Mouse (Mus musculus) limb, embryonic 12.5 days (tissue): ENCODE results near the gene Hoxa2. TPM values are rescaled to one million over a fixed set of nuclear protein-coding genes. Genes with fewer than 3 reads are reported as not detected.

Experiments
- ATAC-seq: fragments of 200-750 bp; cut with Nextera tagmentation; 2 replicates; pipeline ENCODE4 v1.8.0; 2017; ENCODE audit warnings: low read depth, moderate TSS enrichment; ENCODE audit not compliant: insufficient number of reproducible peaks, insufficient read depth, low FRiP score, low TSS enrichment
- H3K27ac ChIP-seq: fragments of 300-500 bp; sonication (generic); 2 replicates; pipeline ENCODE4 v1.5.1; 2016; ENCODE audit warnings: mild to moderate bottlenecking, moderate library complexity
- H3K27me3 ChIP-seq: fragments of 300-500 bp; sonication (generic); 2 replicates; pipeline ENCODE4 v1.6.1; 2016; ENCODE audit warnings: mild to moderate bottlenecking, moderate library complexity
- H3K36me3 ChIP-seq: fragments of 300-500 bp; sonication (generic); 2 replicates; pipeline ENCODE4 v1.6.1; 2016; ENCODE audit warnings: mild to moderate bottlenecking, moderate library complexity
- H3K4me1 ChIP-seq: fragments of 300-500 bp; sonication (generic); replicated peaks from 2 replicates; pipeline ENCODE4 v1.6.1; 2016
- H3K4me2 ChIP-seq: fragments of 300-500 bp; sonication (generic); 2 replicates; pipeline ENCODE4 v1.6.1; 2016; ENCODE audit warnings: mild to moderate bottlenecking, moderate library complexity
- H3K4me3 ChIP-seq: fragments of 300-500 bp; sonication (generic); replicated peaks from 2 replicates; pipeline ENCODE4 v1.5.1; 2016; ENCODE audit warnings: mild to moderate bottlenecking
- H3K9ac ChIP-seq: fragments of 300-500 bp; sonication (generic); replicated peaks from 2 replicates; pipeline ENCODE4 v1.6.1; 2016; ENCODE audit warnings: mild to moderate bottlenecking, moderate library complexity
- H3K9me3 ChIP-seq: fragments of 300-500 bp; sonication (generic); 2 replicates; pipeline ENCODE4 v1.6.1; 2016; ENCODE audit warnings: mild to moderate bottlenecking, moderate library complexity
- WGBS: fragments of 180-500 bp; shearing (Covaris S2); methylation state at CpG from one replicate; pipeline ENCODE4 v1.1.7; 2016; 5-methylcytosine and 5-hydroxymethylcytosine counted together
- polyA plus RNA-seq: library from polyadenylated mRNA; unstranded; fragments of >200 nt; fragmentation: Nextera tagmentation; extraction: Ambion mirVana; gene quantifications from 2 replicates; pipeline ENCODE4 v1.2.1, GENCODE M21; 2016

Gene Hoxa2
- polyA plus RNA-seq, 1 experiment from 2014 or later, result 1.8 TPM

DNA sequence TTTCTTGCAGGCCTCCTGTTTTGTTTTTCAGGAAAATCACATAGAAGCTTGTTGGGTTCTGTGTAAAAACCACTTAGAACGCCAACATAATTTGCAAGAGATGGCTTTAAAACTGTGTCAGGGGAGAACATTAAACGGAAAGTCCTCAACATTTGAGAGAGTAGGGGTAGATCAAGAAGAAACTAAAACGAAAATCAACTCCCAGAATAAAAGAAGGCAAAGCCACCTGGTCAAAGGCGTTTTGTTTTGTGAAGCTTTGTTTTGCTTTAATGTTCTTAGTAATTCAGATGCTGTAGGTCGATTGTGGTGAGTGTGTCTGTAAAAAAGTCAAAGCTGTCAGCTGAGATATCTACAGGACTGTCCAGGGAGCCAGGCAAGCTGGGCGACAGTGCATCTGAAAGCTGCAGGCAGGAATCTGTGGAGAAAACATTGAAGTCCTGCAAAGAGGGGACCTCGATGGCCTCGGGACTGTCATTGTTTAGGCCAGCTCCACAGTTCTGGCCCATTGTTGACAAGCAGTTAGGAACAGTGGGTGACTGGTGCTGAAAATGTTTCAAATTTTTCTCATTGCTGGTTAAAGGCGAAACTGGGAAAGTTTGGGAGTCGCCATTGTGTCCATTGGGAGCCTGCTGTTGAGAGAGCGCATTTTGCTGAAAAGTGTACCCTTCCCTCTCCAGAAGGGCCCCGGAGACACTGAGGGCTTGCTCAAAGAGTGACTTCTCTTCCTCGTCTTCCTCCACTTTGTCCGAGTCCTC, 1.8 kb downstream of the Hoxa2 start:
- no peak overlapping the region for H3K9ac ChIP-seq
- peaks cover 79% of the 10 kb centered on the region for H3K27me3 ChIP-seq
- peaks cover 69% of the 10 kb centered on the region for H3K4me1 ChIP-seq
- H3K4me3 ChIP-seq, result peak overlapping the region; percentile 37
- H3K36me3 ChIP-seq, result no peaks in the 10 kb centered on the region
- peak overlapping the region; percentile 64 for H3K4me2 ChIP-seq
- no peak for ATAC-seq
- H3K27ac ChIP-seq, result peak overlapping the region; percentile 51; the same call in 1 of the 2 replicates
- 20% methylated on average over 14 of the region's 14 CpGs for WGBS
- no peaks in the 10 kb centered on the region for H3K9me3 ChIP-seq

DNA sequence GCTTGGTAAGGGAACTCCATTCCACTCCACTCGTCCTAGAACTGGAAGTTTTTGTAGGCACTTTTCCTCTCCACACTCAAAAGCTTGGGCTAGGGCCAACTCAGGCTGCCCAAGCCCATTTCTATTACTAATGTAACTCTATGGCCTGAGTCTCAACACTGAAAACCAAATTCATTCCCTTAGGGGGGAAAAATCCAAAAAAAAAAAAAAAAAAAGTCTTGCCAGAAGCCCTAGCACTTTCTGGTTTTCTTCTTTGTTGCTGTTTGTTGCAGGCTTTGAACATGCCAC, 2.6 kb downstream of the Hoxa2 start:
- Histone ChIP-seq H3K4me3 (no peak overlapping the region), H3K36me3 (no peaks in the 10 kb centered on the region), H3K4me1 (peaks cover 69% of the 10 kb centered on the region), H3K27me3 (peaks cover 79% of the 10 kb centered on the region), H3K27ac (no peak overlapping the region), H3K4me2 (no peak overlapping the region), H3K9ac (no peak overlapping the region), H3K9me3 (no peaks in the 10 kb centered on the region)
- WGBS, result 33% methylated on average over 1 of the region's 1 CpGs
- no peak for ATAC-seq

DNA sequence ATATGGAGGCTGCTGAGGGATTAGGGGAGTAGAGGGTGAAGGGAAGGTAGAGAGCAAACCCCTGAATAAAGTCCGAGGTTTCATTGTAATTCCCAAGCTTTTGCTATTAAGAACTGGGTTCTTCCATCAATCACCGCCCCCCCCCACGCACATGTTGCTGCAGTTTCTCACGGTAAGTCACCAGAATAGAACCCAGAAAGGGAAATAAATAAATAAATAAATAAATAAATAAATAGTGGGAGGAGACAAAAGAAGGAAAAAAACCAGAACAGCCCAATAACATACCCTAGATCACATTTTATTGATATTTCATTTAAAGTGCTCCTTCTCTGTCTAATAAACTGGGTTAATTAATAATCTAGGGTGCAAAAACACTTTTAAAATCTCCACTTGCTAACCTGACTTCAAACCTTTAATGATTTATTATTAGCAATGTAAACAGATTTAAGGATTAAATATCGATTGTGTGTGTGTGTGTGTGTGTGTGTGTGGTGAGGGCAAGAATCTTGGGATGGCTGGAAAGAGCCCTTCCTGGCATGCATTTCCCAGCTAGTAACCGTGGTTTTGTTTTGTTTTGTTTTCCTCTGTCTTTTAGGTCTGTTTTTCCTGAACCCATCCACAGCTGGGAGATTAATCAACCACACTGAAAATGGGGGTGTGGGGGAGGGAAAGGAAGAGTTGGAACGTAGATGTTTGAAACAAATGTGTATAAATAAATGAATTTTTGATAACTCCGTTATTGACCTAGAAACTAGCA, 3.1 kb downstream of the Hoxa2 start:
- Histone ChIP-seq H3K4me2 (peak overlapping the region; percentile 100), H3K27me3 (peaks cover 79% of the 10 kb centered on the region), H3K36me3 (no peaks in the 10 kb centered on the region), H3K9me3 (no peaks in the 10 kb centered on the region), H3K9ac (no peak overlapping the region), H3K27ac (peak overlapping the region; percentile 72; the same call in 1 of the 2 replicates), H3K4me1 (peaks cover 66% of the 10 kb centered on the region), H3K4me3 (no peak overlapping the region)
- WGBS, result 10% methylated on average over 8 of the region's 8 CpGs
- ATAC-seq, result no peak

DNA sequence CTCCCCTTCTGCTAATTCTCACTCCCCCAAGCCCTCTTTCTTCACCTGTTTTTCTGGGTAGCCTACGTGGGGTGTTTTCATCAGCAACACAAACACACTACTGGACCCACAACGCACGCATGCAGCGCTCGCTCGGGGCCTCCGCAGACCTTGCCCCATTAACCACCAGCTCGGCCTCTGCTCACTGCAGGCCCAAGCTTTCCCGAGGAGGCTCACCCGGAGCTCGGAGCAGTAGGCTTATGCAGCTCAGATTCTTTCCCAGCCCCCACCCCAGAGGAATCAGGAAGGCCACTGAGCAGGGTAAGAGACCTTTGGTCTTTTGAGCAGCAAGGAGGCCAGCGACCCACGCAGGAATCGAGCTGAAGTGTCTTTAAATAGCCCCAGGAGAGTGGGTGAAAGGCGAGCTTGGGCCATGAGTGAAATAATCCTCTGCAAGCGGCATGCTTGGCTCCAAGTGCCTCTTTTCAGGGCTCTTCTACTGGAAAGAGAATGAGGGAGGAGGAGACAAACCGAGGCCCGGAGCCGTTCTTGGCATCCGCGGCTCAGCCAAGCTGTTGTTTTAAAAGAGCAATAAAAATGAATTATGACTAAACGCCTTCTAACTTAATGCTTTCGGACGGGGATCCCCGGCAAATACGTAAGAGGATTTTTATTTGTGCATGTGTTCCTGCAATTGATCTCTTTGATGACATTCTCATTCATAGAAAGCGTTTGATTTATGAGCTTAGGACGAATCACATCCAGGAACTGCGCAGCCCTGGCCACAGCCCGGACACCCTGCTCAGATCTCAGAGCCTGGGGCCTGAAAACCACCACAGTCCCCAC, 3.9 kb downstream of the Hoxa2 start:
- no peaks in the 10 kb centered on the region for H3K9me3 ChIP-seq
- no peaks in the 10 kb centered on the region for H3K36me3 ChIP-seq
- peak overlapping the region; percentile 37; the same call in 1 of the 2 replicates for H3K9ac ChIP-seq
- H3K27me3 ChIP-seq, result peaks cover 81% of the 10 kb centered on the region
- under 1% methylated on average over 30 of the region's 30 CpGs for WGBS
- peak; percentile 42; the same call in 1 of the 2 replicates for ATAC-seq
- H3K4me2 ChIP-seq, result peak overlapping the region; percentile 100
- peak overlapping the region; percentile 72 for H3K27ac ChIP-seq
- H3K4me3 ChIP-seq, result peak overlapping the region; percentile 23
- peaks cover 62% of the 10 kb centered on the region for H3K4me1 ChIP-seq

- Histone ChIP-seq H3K9ac (no peak overlapping the region), H3K4me3 (peak overlapping the region; percentile 23; the same call in 1 of the 2 replicates), H3K4me2 (peak overlapping the region; percentile 100), H3K4me1 (peaks cover 54% of the 10 kb centered on the region), H3K27me3 (peaks cover 81% of the 10 kb centered on the region), H3K27ac (peak overlapping the region; percentile 72), H3K9me3 (no peaks in the 10 kb centered on the region), H3K36me3 (no peaks in the 10 kb centered on the region)
- 4% methylated on average over 9 of the region's 9 CpGs for WGBS
- ATAC-seq, result no peak
Observed at GRCm38 (mm10) chr6:52159979-52160378, 4.7 kb downstream of the Hoxa2 start.

DNA sequence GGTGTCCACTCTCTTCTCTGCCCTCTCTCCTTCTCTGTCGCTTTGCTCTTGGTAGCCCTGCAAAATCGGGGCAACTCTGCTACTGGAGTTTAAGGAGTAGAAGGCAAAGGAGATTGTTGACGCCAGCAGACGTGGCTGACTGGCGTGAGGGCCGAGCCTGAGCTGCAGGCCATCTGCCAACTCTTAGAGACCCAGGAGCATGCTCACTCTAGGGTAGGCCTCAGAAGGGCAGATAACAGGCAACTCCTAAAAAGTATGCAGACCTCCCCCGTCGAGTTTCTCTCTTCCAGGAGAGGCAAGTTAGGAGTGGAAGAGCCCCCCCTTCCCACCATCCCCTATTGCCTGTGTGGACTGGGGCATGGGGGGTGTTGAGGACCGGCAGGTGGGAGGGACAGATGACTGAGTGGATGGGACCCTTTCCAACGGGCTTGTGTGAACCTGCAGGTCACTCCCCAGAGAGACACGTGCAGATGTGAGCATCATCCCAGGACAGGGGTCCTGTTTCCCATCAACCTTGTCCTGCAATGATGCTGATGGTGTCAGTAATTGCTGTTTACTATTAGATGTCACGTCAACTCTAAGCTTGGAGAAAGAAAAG, 5.4 kb downstream of the Hoxa2 start:
- peaks cover 47% of the 10 kb centered on the region for H3K4me1 ChIP-seq
- no peaks in the 10 kb centered on the region for H3K36me3 ChIP-seq
- H3K27ac ChIP-seq, result peak overlapping the region; percentile 66
- H3K4me2 ChIP-seq, result peak overlapping the region; percentile 100
- H3K9me3 ChIP-seq, result no peaks in the 10 kb centered on the region
- peak overlapping the region; percentile 71 for H3K4me3 ChIP-seq
- ATAC-seq, result 0 out of 2 replicates have a peak, but pooled peaks have one; percentile 11
- H3K27me3 ChIP-seq, result peaks cover 83% of the 10 kb centered on the region
- peak overlapping the region; percentile 64 for H3K9ac ChIP-seq
- 5% methylated on average over 12 of the region's 12 CpGs for WGBS

GRCm38 (mm10) chr6:52158276-52159051, 6.2 kb downstream of the Hoxa2 start, which contains the start of gene Hoxa1:
Gene Hoxa1, minus strand, starts transcription at chr6:52158317.
- H3K27ac ChIP-seq, result peak within 1 kb of the TSS; percentile 66
- H3K27me3 ChIP-seq, result peaks cover 82% of the 10 kb centered on the region
- peak; percentile 71 for ATAC-seq
- no peaks in the 10 kb centered on the region for H3K9me3 ChIP-seq
- no peaks in the 10 kb centered on the region for H3K36me3 ChIP-seq
- H3K4me3 ChIP-seq, result peak within 1 kb of the TSS; percentile 71
- peaks cover 39% of the 10 kb centered on the region for H3K4me1 ChIP-seq
- under 1% methylated on average over 55 of the region's 55 CpGs for WGBS
- peak within 1 kb of the TSS; percentile 64 for H3K9ac ChIP-seq
- peak within 1 kb of the TSS; percentile 100 for H3K4me2 ChIP-seq

- Histone ChIP-seq H3K4me3 (peak overlapping the region; percentile 71), H3K9ac (no peak overlapping the region), H3K36me3 (no peaks in the 10 kb centered on the region), H3K27me3 (peaks cover 82% of the 10 kb centered on the region), H3K27ac (no peak overlapping the region), H3K9me3 (no peaks in the 10 kb centered on the region), H3K4me2 (peak overlapping the region; percentile 100), H3K4me1 (peaks cover 32% of the 10 kb centered on the region)
- ATAC-seq, result peak; percentile 48
- WGBS, result under 1% methylated on average over 32 of the region's 32 CpGs
Observed at GRCm38 (mm10) chr6:52157466-52158275, 7.0 kb downstream of the Hoxa2 start.

- H3K27me3 ChIP-seq, result peaks cover 84% of the 10 kb centered on the region
Observed at GRCm38 (mm10) chr6:52156551-52157200, 8.0 kb downstream of the Hoxa2 start.

More at GRCm38 (mm10) chr6:52156551-52157200, 8.0 kb downstream of the Hoxa2 start:
- ATAC-seq, result no peak
- H3K27ac ChIP-seq, result no peak overlapping the region
- H3K36me3 ChIP-seq, result no peaks in the 10 kb centered on the region
- H3K4me1 ChIP-seq, result peaks cover 27% of the 10 kb centered on the region
- 0 out of 2 replicates have a peak overlapping the region, but pooled peaks have one; percentile 17 for H3K4me2 ChIP-seq
- no peak overlapping the region for H3K9ac ChIP-seq
- 2% methylated on average over 20 of the region's 20 CpGs for WGBS
- H3K4me3 ChIP-seq, result peak overlapping the region; percentile 6; the same call in 1 of the 2 replicates
- H3K9me3 ChIP-seq, result no peaks in the 10 kb centered on the region
